Mouse (Mus musculus) midbrain, postnatal 0 days (tissue): ENCODE results near the gene Rtel1. TPM values are rescaled to one million over a fixed set of nuclear protein-coding genes. Genes with fewer than 3 reads are reported as not detected.

Experiments
- ATAC-seq: fragments of 200-750 bp; cut with Nextera tagmentation; 2 replicates; pipeline ENCODE4 v1.8.0; 2017; ENCODE audit warnings: moderate number of reproducible peaks, mild to moderate bottlenecking, moderate TSS enrichment, moderate library complexity; ENCODE audit not compliant: low FRiP score
- DNase-seq: peaks from one replicate; pipeline ENCODE4 v3.0.0-alpha.2; 2015; ENCODE audit warnings: low spot score
- H3K27ac ChIP-seq: fragments of 300-500 bp; sonication (generic); 2 replicates; pipeline ENCODE4 v1.5.1; 2014; ENCODE audit warnings: low read depth, mild to moderate bottlenecking, low read length, mixed read lengths
- H3K27me3 ChIP-seq: fragments of 300-500 bp; sonication (generic); 2 replicates; pipeline ENCODE4 v1.6.1; 2014; ENCODE audit warnings: low read length, control low read depth, mixed read lengths; ENCODE audit not compliant: insufficient read depth
- H3K36me3 ChIP-seq: fragments of 300-500 bp; sonication (generic); 2 replicates; pipeline ENCODE4 v1.6.1; 2014; ENCODE audit warnings: low read length, control low read depth, mixed read lengths; ENCODE audit not compliant: insufficient read depth
- H3K4me1 ChIP-seq: fragments of 300-500 bp; sonication (generic); 2 replicates; pipeline ENCODE4 v1.6.1; 2014; ENCODE audit warnings: mild to moderate bottlenecking, control low read depth, antibody characterized with exemption, low read length, mixed read lengths; ENCODE audit not compliant: insufficient read depth
- H3K4me2 ChIP-seq: fragments of 300-500 bp; sonication (generic); 2 replicates; pipeline ENCODE4 v1.6.1; 2014; ENCODE audit warnings: low read depth, mild to moderate bottlenecking, low read length, mixed read lengths; ENCODE audit not compliant: poor library complexity, severe bottlenecking
- H3K4me3 ChIP-seq: fragments of 300-500 bp; sonication (generic); 2 replicates; pipeline ENCODE4 v1.5.1; 2014; ENCODE audit warnings: low read depth, mild to moderate bottlenecking, low read length, moderate library complexity
- H3K9ac ChIP-seq: fragments of 300-500 bp; sonication (generic); replicated peaks from 2 replicates; pipeline ENCODE4 v1.6.1; 2014; ENCODE audit warnings: mild to moderate bottlenecking, low read length, moderate library complexity, mixed read lengths; ENCODE audit not compliant: poor library complexity, severe bottlenecking
- H3K9me3 ChIP-seq: fragments of 300-500 bp; sonication (generic); 2 replicates; pipeline ENCODE4 v1.6.1; 2016; ENCODE audit warnings: low read length, control low read depth
- CTCF ChIP-seq: IDR thresholded peaks from 2 replicates; pipeline ENCODE4 v1.5.1; 2016; ENCODE audit warnings: antibody characterized with exemption, mild to moderate bottlenecking
- WGBS: fragments of 180-500 bp; shearing (Covaris S2); extraction: QIAGEN DNeasy Blood & Tissue Kit; methylation state at CpG from one replicate; pipeline ENCODE4 v1.1.7; 2014; 5-methylcytosine and 5-hydroxymethylcytosine counted together
- polyA plus RNA-seq: library from polyadenylated mRNA; unstranded; fragments of >200 nt; fragmentation: Nextera tagmentation; extraction: Ambion mirVana; gene quantifications from 2 replicates; pipeline ENCODE4 v1.2.1, GENCODE M21; 2015
- total RNA-seq: library from RNA; depleted of rRNA; stranded (reverse); fragments of >200 nt; gene quantifications from 2 replicates; pipeline ENCODE4 v1.2.3, GENCODE M21; 2014

The Rtel1 gene
- total and polyA plus RNA-seq, 2 experiments from 2014 or later, result 27.4 to 46.6 TPM

- H3K27me3 ChIP-seq, result no peaks in the 10 kb centered on the region
- no peak overlapping the region for H3K27ac ChIP-seq
- H3K9me3 ChIP-seq, result no peaks in the 10 kb centered on the region
- peaks cover 37% of the 10 kb centered on the region for H3K36me3 ChIP-seq
- H3K4me3 ChIP-seq, result no peak overlapping the region
- no peak for TF ChIP-seq CTCF
- ATAC-seq (no peak), DNase-seq (no peak)
- no peak overlapping the region for H3K4me2 ChIP-seq
- WGBS, result 88% methylated on average over 3 of the region's 4 CpGs
- H3K4me1 ChIP-seq, result no peaks in the 10 kb centered on the region
- H3K9ac ChIP-seq, result no peak overlapping the region
Observed at GRCm38 (mm10) chr2:181386663-181387210, 67.2 kb downstream of the Rtel1 start.

DNA sequence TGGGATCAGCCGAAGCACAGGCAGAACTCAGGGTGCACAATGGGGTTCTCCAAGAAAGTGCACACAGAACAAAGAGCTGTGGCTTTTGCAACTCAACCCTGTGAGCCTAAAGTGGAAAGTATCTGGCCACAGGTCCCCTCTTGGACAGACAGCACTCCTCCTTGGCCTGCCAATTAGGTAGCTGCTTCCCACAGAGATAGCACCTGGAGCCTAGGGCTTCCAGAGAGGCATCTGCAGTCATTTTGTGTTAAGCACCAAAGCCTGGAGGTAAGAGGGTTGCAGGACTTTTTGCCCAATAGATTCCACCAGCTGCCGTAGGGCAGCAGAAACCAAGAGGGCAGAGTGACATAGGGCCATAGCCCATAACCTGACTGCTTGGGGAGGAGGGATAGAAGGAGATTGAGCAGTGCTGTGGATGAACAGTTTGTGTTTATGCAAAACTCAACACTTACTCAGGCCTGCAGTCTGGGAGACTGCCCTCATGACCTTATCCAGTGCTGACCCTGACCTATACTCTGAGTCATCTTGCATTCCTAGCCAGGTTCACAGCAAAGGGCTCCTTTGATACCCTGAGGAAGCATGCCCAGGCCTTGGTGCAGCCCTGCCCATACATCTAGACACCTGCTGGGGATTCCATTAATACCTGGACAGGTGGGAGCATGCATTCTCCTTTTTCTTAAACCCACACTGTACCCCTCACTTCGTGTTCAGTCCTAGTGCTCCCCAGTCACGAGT, 70.8 kb downstream of the Rtel1 start:
- Histone ChIP-seq H3K4me2 (no peak overlapping the region), H3K9ac (no peak overlapping the region), H3K36me3 (peaks cover 34% of the 10 kb centered on the region)

DNA sequence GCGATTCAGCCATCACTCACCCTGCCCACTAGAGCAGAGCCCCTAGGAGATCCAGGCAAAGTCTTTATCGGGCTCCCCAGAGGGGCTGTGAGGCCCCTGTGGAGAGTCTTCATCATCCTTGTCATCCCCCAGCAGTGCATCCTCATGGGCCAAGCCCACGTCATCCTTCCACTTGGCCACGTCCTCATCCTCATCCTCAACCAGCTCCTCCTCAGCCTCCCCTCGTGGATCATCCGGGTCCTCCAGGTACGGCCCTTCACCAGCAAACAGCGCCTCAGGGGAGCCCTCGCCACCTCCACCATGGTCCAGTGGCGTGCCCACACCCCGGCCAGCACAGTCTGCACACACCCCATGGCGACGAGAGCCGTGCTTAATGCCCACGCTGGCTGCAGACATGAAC, 71.5 kb downstream of the Rtel1 start:
- no peak overlapping the region for H3K4me2 ChIP-seq
- H3K36me3 ChIP-seq, result peaks cover 32% of the 10 kb centered on the region
- H3K9ac ChIP-seq, result no peak overlapping the region
- no peaks in the 10 kb centered on the region for H3K27me3 ChIP-seq
- DNase-seq (no peak), ATAC-seq (no peak)
- WGBS, result 89% methylated on average over 15 of the region's 15 CpGs
- no peak overlapping the region for H3K4me3 ChIP-seq
- TF ChIP-seq CTCF, result no peak
- H3K27ac ChIP-seq, result no peak overlapping the region
- H3K9me3 ChIP-seq, result no peaks in the 10 kb centered on the region
- H3K4me1 ChIP-seq, result no peaks in the 10 kb centered on the region

More for the DNA sequence above, 70.8 kb downstream of the Rtel1 start:
- H3K9me3 ChIP-seq, result no peaks in the 10 kb centered on the region
- H3K27me3 ChIP-seq, result no peaks in the 10 kb centered on the region
- WGBS, result 73% methylated on average over 4 of the region's 4 CpGs
- H3K4me3 ChIP-seq, result no peak overlapping the region
- no peak for TF ChIP-seq CTCF
- no peak for ATAC-seq
- DNase-seq, result no peak
- no peak overlapping the region for H3K27ac ChIP-seq
- no peaks in the 10 kb centered on the region for H3K4me1 ChIP-seq

DNA sequence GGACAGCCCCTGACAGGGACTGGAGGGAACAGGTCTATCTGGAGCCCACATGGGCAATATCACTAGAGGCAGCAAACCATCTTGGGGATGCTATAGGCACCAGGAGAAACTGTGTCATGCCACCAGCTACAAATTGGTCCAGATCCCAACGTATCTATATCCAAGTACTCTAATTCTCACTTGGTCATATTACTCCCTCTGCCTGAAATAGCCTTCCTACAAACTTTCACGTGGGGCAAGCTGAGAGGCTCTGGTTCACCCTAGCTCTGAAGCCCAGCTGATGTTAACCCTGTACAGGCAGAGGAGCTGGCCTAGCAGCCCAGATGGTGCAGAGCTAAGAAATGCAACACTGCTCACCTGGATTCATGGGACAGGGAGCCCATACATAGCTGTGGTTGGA, 72.0 kb downstream of the Rtel1 start:
- H3K27ac ChIP-seq, result no peak overlapping the region
- H3K9ac ChIP-seq, result no peak overlapping the region
- no peak for ATAC-seq
- no peak overlapping the region for H3K4me2 ChIP-seq
- peaks cover 29% of the 10 kb centered on the region for H3K36me3 ChIP-seq
- WGBS, result 63% methylated on average over 2 of the region's 2 CpGs
- TF ChIP-seq CTCF, result no peak
- H3K27me3 ChIP-seq, result no peaks in the 10 kb centered on the region
- no peak overlapping the region for H3K4me3 ChIP-seq
- no peaks in the 10 kb centered on the region for H3K4me1 ChIP-seq
- no peaks in the 10 kb centered on the region for H3K9me3 ChIP-seq
- no peak for DNase-seq

DNA sequence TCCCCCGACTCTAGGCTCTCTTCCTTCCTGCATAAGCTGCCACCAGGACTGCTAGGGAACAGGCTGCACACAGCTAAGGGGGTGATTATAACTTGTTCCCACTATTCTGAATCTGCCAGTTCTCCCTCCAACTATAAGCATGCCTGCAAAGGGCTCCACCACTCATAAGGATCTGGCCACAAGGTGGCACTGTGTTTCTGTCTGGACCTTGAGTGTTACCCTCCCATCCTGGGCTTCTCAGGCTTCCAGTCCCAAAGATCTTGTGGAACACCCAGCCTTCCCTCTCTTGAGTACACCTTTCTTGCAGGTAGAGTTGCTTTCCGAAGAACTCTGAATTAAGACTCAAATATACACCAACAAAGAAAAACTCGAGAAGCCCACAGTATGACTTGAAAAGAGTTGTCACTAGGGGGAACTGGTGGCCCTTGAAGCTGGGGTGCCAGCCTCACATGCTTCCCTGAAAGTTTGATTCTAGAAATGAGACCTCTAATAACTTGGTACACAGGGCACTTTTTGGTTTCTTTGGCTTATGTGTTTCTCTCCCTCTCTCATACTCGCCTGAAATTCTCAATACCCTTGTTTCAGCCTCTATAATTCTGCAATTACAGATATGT, 73.2 kb downstream of the Rtel1 start:
- 43% methylated on average over 4 of the region's 4 CpGs for WGBS
- peak; percentile 54; the same call in 1 of the 2 replicates for ATAC-seq
- no peak overlapping the region for H3K27ac ChIP-seq
- peaks cover 27% of the 10 kb centered on the region for H3K36me3 ChIP-seq
- peak; percentile 92 for DNase-seq
- peak; percentile 92 for TF ChIP-seq CTCF
- H3K9me3 ChIP-seq, result no peaks in the 10 kb centered on the region
- no peaks in the 10 kb centered on the region for H3K27me3 ChIP-seq
- H3K4me3 ChIP-seq, result no peak overlapping the region
- H3K4me2 ChIP-seq, result no peak overlapping the region
- no peak overlapping the region for H3K9ac ChIP-seq
- H3K4me1 ChIP-seq, result no peaks in the 10 kb centered on the region

DNA sequence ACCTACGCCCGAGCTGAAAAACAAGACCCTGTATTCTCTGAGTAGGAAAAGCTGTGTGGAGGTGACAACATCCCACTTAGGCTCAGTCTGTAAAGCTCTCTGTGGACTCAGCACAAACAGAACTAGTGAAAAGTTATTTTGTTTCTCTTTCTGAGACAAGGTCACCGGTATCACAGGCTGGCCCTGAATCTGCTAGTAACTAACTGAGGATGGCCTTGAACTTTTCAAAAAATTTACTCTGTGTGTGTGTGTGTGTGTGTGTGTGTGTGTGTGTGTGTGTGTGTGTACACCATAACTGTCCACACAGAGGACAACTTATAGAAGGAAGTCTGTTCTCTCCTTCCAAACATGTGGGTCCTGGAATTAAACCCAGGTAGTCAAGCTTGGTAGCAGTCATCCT, 74.5 kb downstream of the Rtel1 start:
- DNase-seq (no peak), ATAC-seq (no peak)
- H3K9ac ChIP-seq, result no peak overlapping the region
- no peak for TF ChIP-seq CTCF
- peaks cover 27% of the 10 kb centered on the region for H3K36me3 ChIP-seq
- no peak overlapping the region for H3K4me3 ChIP-seq
- H3K4me1 ChIP-seq, result no peaks in the 10 kb centered on the region
- no peaks in the 10 kb centered on the region for H3K27me3 ChIP-seq
- no peak overlapping the region for H3K4me2 ChIP-seq
- WGBS, result 96% methylated on average over 3 of the region's 3 CpGs
- no peak overlapping the region for H3K27ac ChIP-seq
- H3K9me3 ChIP-seq, result no peaks in the 10 kb centered on the region
